Mouse (Mus musculus): ENCODE data around the gene Tmem178b. TPM values are rescaled to one million over a fixed set of nuclear protein-coding genes. Genes with fewer than 3 reads are reported as not detected.

Gene Tmem178b
- polyA plus RNA-seq (2012; rRNA removed): 0.02 TPM in 1 of 2 replicates, not detected in the other

GRCm38 (mm10) chr6:39872901-39873591 lies at the start of gene Tmem178b:
TSS of gene Tmem178b (plus strand) at chr6:39873271.

Other genes with a start within 250 kb of the Tmem178b start
- gene Braf, start 147.8 kb upstream of the Tmem178b start, polyA plus RNA-seq (2012; rRNA removed): 3.8 and 4.1 TPM in 2 replicates
- 105 and 107 TPM in 2 replicates for gene Mrps33, start 62.3 kb upstream of the Tmem178b start, polyA plus RNA-seq (2012; rRNA removed)